Mouse (Mus musculus) small intestine, adult 2 months (tissue): Measurements from ENCODE around the gene Bend5.

Source experiments
- CTCF ChIP-seq: fragments of 200-500 bp; IDR thresholded peaks from 2 replicates; pipeline ENCODE4 v1.5.1; 2012; ENCODE audit warnings: low read depth, mild to moderate bottlenecking, control low read depth, inconsistent platforms, low read length, moderate library complexity, mixed read lengths; ENCODE audit not compliant: insufficient replicate concordance, insufficient read length; ENCODE audit errors: extremely low read depth
- POLR2A ChIP-seq: fragments of 200-500 bp; IDR thresholded peaks from 2 replicates; pipeline ENCODE4 v1.6.1; 2012; ENCODE audit warnings: low read depth, mild to moderate bottlenecking, control low read depth, inconsistent platforms, low read length, moderate library complexity

GRCm38 (mm10) chr4:111493750-111494404, 79.1 kb downstream of the Bend5 start:
- TF ChIP-seq POLR2A (no peak), CTCF (no peak)
